Mouse (Mus musculus): Measurements from ENCODE around the gene Krt80.

DNA sequence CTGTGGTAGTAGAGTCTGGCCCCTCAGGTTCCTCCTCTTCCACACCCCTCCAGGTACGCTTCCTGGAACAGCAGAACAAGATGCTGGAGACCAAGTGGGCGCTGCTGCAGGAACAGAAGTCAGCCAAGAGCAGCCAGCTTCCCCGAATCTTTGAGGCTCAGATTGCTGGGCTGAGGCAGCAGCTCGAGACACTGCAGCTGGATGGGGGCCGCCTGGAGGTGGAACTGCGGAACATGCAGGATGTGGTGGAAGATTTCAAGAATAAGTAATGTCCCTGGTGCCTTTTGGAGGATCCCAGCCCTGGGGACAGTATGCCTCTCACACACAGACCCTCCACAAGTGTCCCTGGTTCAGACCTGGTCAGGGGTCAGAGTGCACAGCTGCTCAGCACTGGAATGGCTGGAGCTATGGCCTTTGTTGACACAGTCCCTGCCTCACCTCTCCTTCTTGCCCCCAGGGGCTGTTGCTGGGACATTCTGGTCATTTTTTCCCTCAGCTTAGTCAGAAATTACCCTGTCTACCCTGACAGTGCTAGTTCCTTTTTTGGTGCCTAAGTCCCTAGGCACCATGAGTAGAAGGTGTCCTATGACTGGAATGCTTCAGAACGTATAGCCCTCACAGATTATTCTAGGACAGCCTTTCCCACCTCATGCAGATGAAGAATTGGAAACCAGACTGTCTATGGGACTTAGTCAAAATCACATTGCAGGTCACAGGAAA, 44.1 kb upstream of the Krt80 start:
- TF ChIP-seq POLR2A (IDR thresholded peaks at IDR 0.05; ENCODE audit: insufficient read depth, low read length) (no peak), CTCF (IDR thresholded peaks at IDR 0.05; ENCODE audit: low read depth, low read length) (no peak)
